Mouse (Mus musculus): ENCODE data around the gene Zkscan1. TPM values are rescaled to one million over a fixed set of nuclear protein-coding genes. Genes with fewer than 3 reads are reported as not detected.
"Not testable (repeated sequence)": the region's sequence is repeated elsewhere in the genome, so short reads cannot be mapped to it uniquely, and the experiment has no call there.

The Zkscan1 gene
- polyA plus RNA-seq, 1 experiment = 9.4 TPM

- Histone ChIP-seq H3K4me1 (ENCODE audit: control insufficient read depth, insufficient read depth, insufficient read length, low read length) (no peaks in the 10 kb centered on the region), H3K27ac (replicated peaks; ENCODE audit: low read depth, low read length) (no peak overlapping the region), H3K4me3 (ENCODE audit: insufficient read depth, low read depth, low read length) (no peak overlapping the region)
These were observed 7.9 kb downstream of the Zkscan1 start for GRCm38 (mm10) chr5:138092771-138093170.

GRCm38 (mm10) chr5:138094474-138094873 lies 9.6 kb downstream of the Zkscan1 start:
- no peak overlapping the region for H3K4me3 ChIP-seq (ENCODE audit: insufficient read depth, low read depth, low read length)
- no peaks in the 10 kb centered on the region for H3K4me1 ChIP-seq (ENCODE audit: control insufficient read depth, insufficient read depth, insufficient read length, low read length)
- no peak overlapping the region for H3K27ac ChIP-seq (replicated peaks; ENCODE audit: low read depth, low read length)

GRCm38 (mm10) chr5:138104976-138105375 lies 20.1 kb downstream of the Zkscan1 start:
- H3K27ac ChIP-seq (replicated peaks; ENCODE audit: low read depth, low read length) = no peak overlapping the region
- no peaks in the 10 kb centered on the region for H3K4me1 ChIP-seq (ENCODE audit: control insufficient read depth, insufficient read depth, insufficient read length, low read length)
- no peak overlapping the region for H3K4me3 ChIP-seq (ENCODE audit: insufficient read depth, low read depth, low read length)

GRCm38 (mm10) chr5:138107130-138107529 lies 22.2 kb downstream of the Zkscan1 start:
- no peak overlapping the region for H3K4me3 ChIP-seq (ENCODE audit: insufficient read depth, low read depth, low read length)
- H3K4me1 ChIP-seq (ENCODE audit: control insufficient read depth, insufficient read depth, insufficient read length, low read length) = no peaks in the 10 kb centered on the region
- H3K27ac ChIP-seq (replicated peaks; ENCODE audit: low read depth, low read length) = no peak overlapping the region

- H3K4me3 ChIP-seq (ENCODE audit: insufficient read depth, low read depth, low read length); H3K4me1 ChIP-seq (ENCODE audit: control insufficient read depth, insufficient read depth, insufficient read length, low read length); H3K27ac ChIP-seq (replicated peaks; ENCODE audit: low read depth, low read length): not testable (repeated sequence)
These were observed 25.0 kb downstream of the Zkscan1 start for GRCm38 (mm10) chr5:138109847-138110396.

- Histone ChIP-seq H3K4me1 (ENCODE audit: control insufficient read depth, insufficient read depth, insufficient read length, low read length) (0 out of 2 replicates have a peak, but pooled peaks cover 5% of the 10 kb centered on the region), H3K27ac (replicated peaks; ENCODE audit: low read depth, low read length) (peak within 1 kb of the TSS; percentile 99), H3K4me3 (ENCODE audit: insufficient read depth, low read depth, low read length) (peak within 1 kb of the TSS; percentile 97)
These were observed 31.6 kb downstream of the Zkscan1 start, which contains the start of gene Zscan21 for GRCm38 (mm10) chr5:138116255-138117198. Gene Zscan21, plus strand, starts transcription at chr5:138116903.

GRCm38 (mm10) chr5:138117199-138118015 lies 32.5 kb downstream of the Zkscan1 start:
- H3K4me3 ChIP-seq (ENCODE audit: insufficient read depth, low read depth, low read length) = peak overlapping the region; percentile 97
- 0 out of 2 replicates have a peak, but pooled peaks cover 5% of the 10 kb centered on the region for H3K4me1 ChIP-seq (ENCODE audit: control insufficient read depth, insufficient read depth, insufficient read length, low read length)

GRCm38 (mm10) chr5:138118041-138118440 lies 33.2 kb downstream of the Zkscan1 start:
- Histone ChIP-seq H3K27ac (replicated peaks; ENCODE audit: low read depth, low read length) (no peak overlapping the region), H3K4me1 (ENCODE audit: control insufficient read depth, insufficient read depth, insufficient read length, low read length) (0 out of 2 replicates have a peak, but pooled peaks cover 5% of the 10 kb centered on the region), H3K4me3 (ENCODE audit: insufficient read depth, low read depth, low read length) (peak overlapping the region; percentile 97; the same call in 1 of the 2 replicates)

More at GRCm38 (mm10) chr5:138117199-138118015, 32.5 kb downstream of the Zkscan1 start:
- H3K27ac ChIP-seq (replicated peaks; ENCODE audit: low read depth, low read length) = peak overlapping the region; percentile 99

GRCm38 (mm10) chr5:138132425-138133064 lies 47.7 kb downstream of the Zkscan1 start:
- no peak overlapping the region for H3K27ac ChIP-seq (replicated peaks; ENCODE audit: low read depth, low read length)
- H3K4me1 ChIP-seq (ENCODE audit: control insufficient read depth, insufficient read depth, insufficient read length, low read length) = no peaks in the 10 kb centered on the region
- H3K4me3 ChIP-seq (ENCODE audit: insufficient read depth, low read depth, low read length) = no peak overlapping the region

- Histone ChIP-seq H3K4me3 (ENCODE audit: insufficient read depth, low read depth, low read length) (no peak overlapping the region), H3K4me1 (ENCODE audit: control insufficient read depth, insufficient read depth, insufficient read length, low read length) (no peaks in the 10 kb centered on the region), H3K27ac (replicated peaks; ENCODE audit: low read depth, low read length) (no peak overlapping the region)
These were observed 52.4 kb downstream of the Zkscan1 start for GRCm38 (mm10) chr5:138137257-138137656.

- Histone ChIP-seq H3K4me3 (ENCODE audit: insufficient read depth, low read depth, low read length) (no peak overlapping the region), H3K4me1 (ENCODE audit: control insufficient read depth, insufficient read depth, insufficient read length, low read length) (no peaks in the 10 kb centered on the region), H3K27ac (replicated peaks; ENCODE audit: low read depth, low read length) (no peak overlapping the region)
These were observed 53.2 kb downstream of the Zkscan1 start for GRCm38 (mm10) chr5:138137935-138138549.

GRCm38 (mm10) chr5:138138585-138138984 lies 53.7 kb downstream of the Zkscan1 start:
- Histone ChIP-seq H3K4me3 (ENCODE audit: insufficient read depth, low read depth, low read length) (no peak overlapping the region), H3K27ac (replicated peaks; ENCODE audit: low read depth, low read length) (no peak overlapping the region), H3K4me1 (ENCODE audit: control insufficient read depth, insufficient read depth, insufficient read length, low read length) (no peaks in the 10 kb centered on the region)

GRCm38 (mm10) chr5:138154390-138154789 lies 69.5 kb downstream of the Zkscan1 start:
- H3K4me1 ChIP-seq (ENCODE audit: control insufficient read depth, insufficient read depth, insufficient read length, low read length) = no peaks in the 10 kb centered on the region

GRCm38 (mm10) chr5:138155443-138155976 lies 70.6 kb downstream of the Zkscan1 start, which contains the start of gene Zfp113:
Gene Zfp113, minus strand, starts transcription at chr5:138155744.
- Histone ChIP-seq H3K4me3 (ENCODE audit: insufficient read depth, low read depth, low read length) (peak within 1 kb of the TSS; percentile 97), H3K27ac (replicated peaks; ENCODE audit: low read depth, low read length) (peak within 1 kb of the TSS; percentile 92), H3K4me1 (ENCODE audit: control insufficient read depth, insufficient read depth, insufficient read length, low read length) (no peaks in the 10 kb centered on the region)

More at GRCm38 (mm10) chr5:138154390-138154789, 69.5 kb downstream of the Zkscan1 start:
- Histone ChIP-seq H3K27ac (replicated peaks; ENCODE audit: low read depth, low read length) (no peak overlapping the region), H3K4me3 (ENCODE audit: insufficient read depth, low read depth, low read length) (no peak overlapping the region)
